Comparison of ENCODE assay signal across 9 mouse cellular contexts in genomic region chr4:133002896-133003295, GRCm38 (mm10). TPM values are rescaled to one million over a fixed set of nuclear protein-coding genes. Genes with fewer than 3 reads are reported as not detected.
DNase-seq lines count a peak whose midpoint lies in the region; ATAC-seq and TF ChIP-seq lines count a peak whose summit lies in the region.
"Had no signal": no experiment of that assay in that cellular context is flagged by ENCODE, and none has a peak within 500 bp of the region (broad histone marks: within the 10 kb centered on the region; RNA-seq: fewer than 3 reads in every experiment).

No protein-coding gene starts in this region.

- peak overlapping the region; percentile 28 for H3K27ac ChIP-seq in hindbrain, embryonic 14.5 days
- H3K27ac ChIP-seq in layer of hippocampus, adult 2 months, result no peak overlapping the region

- no peaks in the 10 kb centered on the region for H3K27me3 ChIP-seq in hindbrain, embryonic 14.5 days (ENCODE audit: control insufficient read depth, insufficient read depth, low read length)

- no peak for ATAC-seq in cerebellum, adult (ENCODE audit: insufficient number of reproducible peaks, low FRiP score, low TSS enrichment)
- ATAC-seq in hindbrain, embryonic 14.5 days (ENCODE audit: low FRiP score), result no peak

- TF ChIP-seq CTCF in layer of hippocampus, adult 2 months (conservative IDR thresholded peaks at IDR 0.05), result no peak

- H3K4me1 ChIP-seq in hindbrain, embryonic 14.5 days (replicated peaks; ENCODE audit: control insufficient read depth, insufficient read depth, low read length), result peaks cover 7% of the 10 kb centered on the region; the same call in 1 of the 2 replicates

- no peak overlapping the region for H3K4me2 ChIP-seq in hindbrain, embryonic 14.5 days (replicated peaks)

- H3K9ac ChIP-seq in hindbrain, embryonic 14.5 days, result no peak overlapping the region

- 24% methylated on average over 10 of the region's 10 CpGs for WGBS in hindbrain, embryonic 14.5 days

- peak; percentile 59 for DNase-seq in cerebellum, adult 11-12 months
- peak; percentile 80 for DNase-seq in testis, postnatal 10 days (ENCODE audit: low spot score)
- DNase-seq in testis, postnatal 14 days (ENCODE audit: low spot score), result no peak
- peak; percentile 64 for DNase-seq in hindbrain, embryonic 14.5 days (ENCODE audit: low spot score)
- DNase-seq in retina, embryonic 14.5 days (ENCODE audit: low spot score), result peak; percentile 62
- DNase-seq in layer of hippocampus, adult 2 months (ENCODE audit: low spot score in 2 of 2), result no peak
- no peak for DNase-seq in T-cell, adult 2 months (ENCODE audit: low spot score)

- H3K36me3 ChIP-seq in hindbrain, embryonic 14.5 days (replicated peaks; ENCODE audit: control insufficient read depth, insufficient read depth), result no peaks in the 10 kb centered on the region

- H3K9me3 ChIP-seq in hindbrain, embryonic 14.5 days (ENCODE audit: control insufficient read depth, low read length), result no peaks in the 10 kb centered on the region

- H3K4me3 ChIP-seq in hindbrain, embryonic 14.5 days (replicated peaks; ENCODE audit: low read length), result no peak overlapping the region
- H3K4me3 ChIP-seq in layer of hippocampus, adult 2 months, result no peak overlapping the region
- H3K4me3 ChIP-seq: myocyte had no signal

RNA-seq across cellular contexts. Expression of gene Ahdc1, which starts 8.2 kb away (rescaled TPM):
- polyA plus RNA-seq in hindbrain, embryonic 14.5 days (2014; fragmentation: Nextera tagmentation; extraction: Ambion mirVana), result 12.9 and 13.4 TPM in 2 replicates
- total RNA-seq in layer of hippocampus, adult 2 months (2021), result 100 to 1,000 TPM; 108 to 113 TPM

RNA-seq across cellular contexts. Expression of gene Fgr, which starts 29.0 kb away (rescaled TPM):
- 0.14 and 0.17 TPM in 2 replicates for polyA plus RNA-seq in hindbrain, embryonic 14.5 days (2014; fragmentation: Nextera tagmentation; extraction: Ambion mirVana)
- under 1 TPM in 1 of 2 experiments, not detected in 1; 0.12 TPM for total RNA-seq in layer of hippocampus, adult 2 months (2021)
- polyA plus RNA-seq: myocyte had no signal

Comparison
In these comparisons a context has a peak if more than half of its experiments do, and no peak if none do; other contexts are left out.
1. DNase-seq: peak in cerebellum, adult 11-12 months (single experiment), testis, postnatal 10 days (single experiment), hindbrain, embryonic 14.5 days (single experiment) and retina, embryonic 14.5 days (single experiment); none in testis, postnatal 14 days (single experiment), layer of hippocampus, adult 2 months (0 of 2) and T-cell, adult 2 months (single experiment).